Mouse (Mus musculus) R1 (cell line): ENCODE data around the gene Commd4.
"Not testable (repeated sequence)": the region's sequence is repeated elsewhere in the genome, so short reads cannot be mapped to it uniquely, and the experiment has no call there.

Experiments
- DNase-seq: peaks from one replicate; pipeline ENCODE4 v3.0.0-alpha.2; 2018; ENCODE audit warnings: low read depth, low spot score

Commd4 gene

GRCm38 (mm10) chr9:57158013-57158470 lies at the start of gene Commd4:
Gene Commd4, minus strand, starts transcription at chr9:57158331.
- peak; percentile 99 for DNase-seq

- peak; percentile 81 for DNase-seq
These were observed 48.8 kb upstream of the Commd4 start for GRCm38 (mm10) chr9:57206896-57207295.

GRCm38 (mm10) chr9:57203571-57203970 lies 45.4 kb upstream of the Commd4 start:
- DNase-seq: not testable (repeated sequence)

- DNase-seq: peak; percentile 54
These were observed 44.9 kb upstream of the Commd4 start for GRCm38 (mm10) chr9:57202981-57203380.

GRCm38 (mm10) chr9:57197414-57197813 lies 39.3 kb upstream of the Commd4 start:
- no peak for DNase-seq

DNA sequence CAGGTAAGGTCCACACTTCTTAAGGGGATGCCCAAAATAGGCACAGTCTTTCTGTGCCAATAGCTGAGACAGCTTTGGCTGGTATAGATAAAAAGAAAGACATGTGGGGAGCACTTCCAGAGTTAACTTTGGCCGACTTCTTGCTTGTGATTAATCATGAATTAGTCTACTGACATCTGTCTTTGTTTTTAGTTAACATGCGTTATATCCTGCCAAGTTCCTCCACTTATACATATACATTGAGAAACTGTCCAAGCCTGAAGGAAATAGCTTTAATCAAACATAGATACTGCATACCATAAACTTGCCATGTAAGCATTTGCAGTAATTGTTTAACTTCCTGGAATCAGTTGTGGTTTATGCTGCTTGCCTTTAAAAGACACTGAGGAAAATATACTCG lies 38.6 kb upstream of the Commd4 start:
- no peak for DNase-seq

GRCm38 (mm10) chr9:57168411-57168810 lies 10.3 kb upstream of the Commd4 start:
- DNase-seq: no peak

GRCm38 (mm10) chr9:57166173-57166572 lies 8.0 kb upstream of the Commd4 start:
- DNase-seq: peak; percentile 39

DNA sequence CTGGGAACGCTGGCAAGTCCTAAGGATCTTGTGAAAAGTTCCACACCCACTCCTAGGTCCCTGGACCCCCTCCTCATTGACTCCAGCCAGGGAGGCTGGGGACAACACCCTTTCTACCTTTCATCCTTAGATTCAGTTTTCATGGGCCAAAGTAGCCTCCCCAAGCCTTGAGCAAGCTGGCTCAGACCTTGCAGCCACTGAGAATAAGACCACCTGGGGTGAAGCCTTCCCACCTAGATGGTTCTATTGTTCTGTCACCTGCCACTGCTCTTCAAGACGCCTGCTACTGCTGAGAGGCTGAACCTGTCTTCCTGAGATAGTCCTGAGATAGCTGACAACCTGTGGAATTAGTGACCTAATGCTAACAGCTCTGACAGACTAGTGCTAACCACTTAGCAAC lies 5.0 kb upstream of the Commd4 start:
- DNase-seq: peak; percentile 91

- DNase-seq: peak; percentile 84
These were observed 4.4 kb upstream of the Commd4 start for GRCm38 (mm10) chr9:57162496-57162895.

DNA sequence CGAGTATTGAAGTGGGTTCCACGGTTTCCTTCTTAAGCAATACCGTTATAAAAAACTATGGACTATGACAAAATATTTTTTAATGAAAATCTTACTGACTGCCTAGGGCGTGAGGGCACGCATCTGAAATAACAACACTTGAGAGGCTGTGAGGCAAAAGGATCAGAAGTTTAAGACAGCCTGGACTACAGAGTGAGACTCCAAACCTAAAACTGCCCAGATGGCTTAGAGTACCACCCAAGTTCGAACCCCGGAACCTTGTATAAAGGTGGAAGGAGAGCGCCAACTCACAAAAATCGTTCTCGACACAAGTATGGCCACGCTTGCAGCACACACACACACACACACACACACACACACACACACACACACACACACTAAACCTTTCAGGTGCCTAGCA lies 375 bp upstream of the Commd4 start:
- no peak for DNase-seq

DNA sequence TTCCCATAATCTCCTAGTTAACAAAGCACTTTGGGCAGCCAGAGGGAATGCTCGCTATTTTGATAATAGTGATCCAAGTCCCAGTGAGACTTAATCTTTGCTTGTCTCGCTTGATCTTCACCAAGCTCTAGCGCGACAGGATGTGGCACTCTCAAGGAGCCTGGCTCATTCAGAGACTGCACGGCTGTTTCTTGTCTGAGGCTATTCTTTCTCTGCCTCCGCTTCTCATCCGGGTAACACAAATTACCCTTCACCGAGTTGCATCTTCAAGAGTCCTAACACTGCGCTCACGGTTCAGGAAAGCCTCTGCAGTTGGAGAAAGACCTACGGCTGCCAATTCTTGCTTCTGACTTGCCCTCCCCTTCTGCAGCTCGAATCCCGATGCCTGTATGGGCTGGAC lies 632 bp downstream of the Commd4 start:
- peak; percentile 27 for DNase-seq

DNA sequence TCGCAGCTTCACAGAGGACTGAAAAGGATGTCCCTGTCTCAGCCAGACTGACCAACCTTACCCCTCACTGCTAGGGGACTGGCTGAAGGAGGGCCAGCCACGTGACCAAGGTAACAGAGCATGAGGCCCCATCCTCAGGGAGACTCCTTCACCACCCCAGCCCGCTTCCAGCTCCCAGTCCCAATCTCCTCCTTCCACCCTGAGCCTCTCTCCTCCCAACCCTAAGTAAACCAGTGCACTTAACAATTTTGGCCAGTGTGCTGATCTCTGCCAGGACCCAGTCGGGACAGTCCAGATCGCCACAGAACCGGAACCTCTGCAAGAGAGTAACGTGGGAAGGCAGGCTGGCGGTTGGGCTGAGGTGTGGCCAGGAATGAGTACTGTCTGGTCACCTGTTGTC lies 1.3 kb downstream of the Commd4 start:
- DNase-seq: no peak

- DNase-seq: no peak
These were observed 1.7 kb downstream of the Commd4 start for GRCm38 (mm10) chr9:57156383-57156782.

- DNase-seq: no peak
These were observed 5.8 kb downstream of the Commd4 start for GRCm38 (mm10) chr9:57152331-57152730.

- DNase-seq: no peak
These were observed 7.9 kb downstream of the Commd4 start for GRCm38 (mm10) chr9:57150192-57150591.

GRCm38 (mm10) chr9:57149021-57149420 lies 9.1 kb downstream of the Commd4 start:
- peak; percentile 49 for DNase-seq

DNA sequence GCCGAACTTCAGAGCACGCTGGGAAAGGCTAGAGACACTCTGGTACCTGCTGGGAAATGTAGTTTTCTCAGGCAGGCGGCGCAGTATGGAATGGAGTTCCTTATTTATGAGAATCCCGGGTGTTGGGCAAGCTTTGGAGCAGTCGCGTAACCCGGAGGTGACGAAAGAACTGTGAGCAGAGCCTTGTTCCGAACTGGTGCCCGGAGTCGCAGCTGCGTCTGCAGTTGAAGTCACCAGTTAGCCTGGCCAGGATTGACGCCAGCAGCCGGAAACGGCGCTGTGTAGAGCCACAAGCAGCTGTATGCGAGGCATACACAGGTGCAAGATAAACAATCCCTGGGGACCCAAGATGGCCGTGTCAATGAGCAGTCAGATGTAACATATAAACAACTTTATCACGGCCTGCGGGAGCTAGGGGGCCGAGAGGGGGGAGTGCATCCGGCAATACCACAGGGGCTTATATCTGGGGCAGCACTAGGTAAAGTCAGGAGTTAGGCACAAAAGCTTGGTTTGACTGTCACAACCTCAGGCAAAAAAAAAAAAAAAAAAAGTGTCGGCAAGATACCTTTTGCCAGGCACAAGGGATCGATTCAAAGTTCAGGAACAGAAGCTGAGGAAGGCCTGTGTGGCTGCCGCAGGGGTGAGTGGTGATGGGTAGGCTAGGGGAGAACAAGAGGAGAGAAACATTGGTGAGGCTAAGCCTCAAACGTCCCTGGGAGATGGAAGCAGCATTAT lies 9.8 kb downstream of the Commd4 start, which contains the start of gene Neil1:
Gene Neil1, minus strand, starts transcription at position 162 of the 735 bp plus-strand sequence.
- DNase-seq: peak; percentile 93

- peak; percentile 33 for DNase-seq
These were observed 10.7 kb downstream of the Commd4 start for GRCm38 (mm10) chr9:57147205-57148143.

GRCm38 (mm10) chr9:57146451-57147066 lies 11.6 kb downstream of the Commd4 start:
- DNase-seq: no peak

DNA sequence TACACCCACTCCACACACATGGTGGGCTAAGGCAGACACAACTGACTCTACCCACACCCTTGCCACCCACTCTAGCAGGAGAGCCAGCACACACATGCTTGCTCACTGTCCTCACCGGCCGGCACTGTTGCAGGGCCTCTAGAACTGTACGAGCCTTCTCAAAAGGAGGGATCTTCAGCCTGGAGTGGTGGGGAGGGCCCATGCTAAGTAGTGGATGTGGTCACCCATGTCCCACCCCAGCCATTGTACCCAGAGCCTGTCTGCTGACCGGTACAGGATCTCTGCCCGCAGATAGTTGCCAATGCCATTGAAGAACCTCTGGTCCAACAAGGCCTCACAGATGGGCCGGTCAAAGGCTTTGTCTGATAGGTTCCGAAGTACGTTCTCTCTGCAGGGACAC lies 13.3 kb downstream of the Commd4 start:
- no peak for DNase-seq

DNA sequence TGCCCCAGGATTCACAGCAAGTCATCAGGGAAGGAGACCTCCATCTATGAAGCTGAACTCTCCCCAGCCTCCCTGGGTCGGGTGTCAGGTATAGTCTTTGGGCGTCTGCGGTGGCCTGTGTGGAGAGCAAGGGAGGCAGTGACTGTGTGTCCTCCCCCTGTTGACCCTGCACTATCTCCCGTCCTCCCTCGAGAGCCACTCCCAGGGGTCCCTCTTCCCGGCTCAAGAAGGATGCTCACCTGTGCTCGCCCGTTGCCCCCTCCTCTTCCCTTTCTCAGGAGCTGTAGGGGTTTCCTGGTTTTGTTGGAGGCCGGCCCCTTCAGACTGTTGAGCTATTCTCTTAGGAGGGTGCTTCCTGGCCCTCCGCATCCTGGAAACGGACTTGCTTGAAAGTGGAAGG lies 14.9 kb downstream of the Commd4 start:
- no peak for DNase-seq
